Mouse (Mus musculus): ENCODE results near the gene Slc25a47.

Gene Slc25a47

DNA sequence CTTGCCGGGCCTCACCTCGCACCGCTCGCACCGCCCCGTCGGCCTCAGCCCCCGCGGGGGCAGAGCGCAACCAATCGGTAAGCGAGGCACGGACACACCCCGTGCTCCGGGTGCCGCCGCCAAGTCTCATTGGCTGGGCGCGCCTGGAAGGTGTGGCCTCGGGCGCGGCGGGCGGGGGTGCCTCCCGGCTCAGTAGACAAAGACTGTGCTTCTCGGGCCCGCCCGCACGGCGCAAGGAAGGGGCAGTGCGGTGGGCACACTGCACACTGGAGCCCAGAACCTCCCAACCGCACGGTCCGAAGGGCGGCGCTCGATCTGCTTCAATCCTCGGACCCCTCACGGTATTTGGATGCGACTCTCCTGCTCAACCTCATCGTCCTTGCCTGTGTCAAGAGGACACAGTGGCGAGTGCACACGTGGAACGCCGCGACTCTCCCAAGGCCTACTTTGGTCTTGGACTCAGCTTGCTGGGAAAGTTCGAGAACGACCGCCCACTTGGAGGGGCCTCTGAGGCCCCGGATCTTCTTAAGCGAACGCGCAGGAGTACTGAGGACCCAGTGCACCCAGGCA lies at the start of gene Slc25a47, which contains the start of gene Slc25a29:
TSS of gene Slc25a47 (plus strand) at position 207 of the 570 bp plus-strand sequence.
TSS of gene Slc25a29 (minus strand) at position 44 of the 570 bp plus-strand sequence.
- DNase-seq (ENCODE audit: low spot score in 2 of 2), result peak; percentile 87 to 90

GRCm38 (mm10) chr12:108787329-108787728 lies 48.5 kb upstream of the Slc25a47 start:
- no peak for DNase-seq (ENCODE audit: low spot score in 2 of 2)

DNA sequence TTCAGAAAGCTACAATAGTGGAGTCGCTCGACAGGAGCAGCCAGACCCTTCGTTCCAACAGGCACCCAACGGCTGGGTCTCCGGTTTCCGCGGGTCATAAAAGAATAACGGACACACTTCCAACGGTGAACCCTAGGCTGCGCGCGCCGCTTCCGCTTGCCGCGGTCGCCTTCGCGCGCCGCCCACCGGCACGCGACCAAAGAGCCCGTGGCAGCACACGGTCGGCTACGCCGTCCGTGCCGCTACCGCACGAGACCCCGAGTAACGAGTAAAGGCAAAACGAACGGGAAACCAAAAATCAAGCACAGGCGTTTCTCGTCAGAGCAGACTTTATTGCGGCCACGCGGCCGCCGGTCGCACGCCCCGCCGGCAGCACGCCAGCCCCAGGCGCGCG lies 43.7 kb upstream of the Slc25a47 start:
- peak; percentile 70 to 79 for DNase-seq (ENCODE audit: low spot score in 2 of 2)

DNA sequence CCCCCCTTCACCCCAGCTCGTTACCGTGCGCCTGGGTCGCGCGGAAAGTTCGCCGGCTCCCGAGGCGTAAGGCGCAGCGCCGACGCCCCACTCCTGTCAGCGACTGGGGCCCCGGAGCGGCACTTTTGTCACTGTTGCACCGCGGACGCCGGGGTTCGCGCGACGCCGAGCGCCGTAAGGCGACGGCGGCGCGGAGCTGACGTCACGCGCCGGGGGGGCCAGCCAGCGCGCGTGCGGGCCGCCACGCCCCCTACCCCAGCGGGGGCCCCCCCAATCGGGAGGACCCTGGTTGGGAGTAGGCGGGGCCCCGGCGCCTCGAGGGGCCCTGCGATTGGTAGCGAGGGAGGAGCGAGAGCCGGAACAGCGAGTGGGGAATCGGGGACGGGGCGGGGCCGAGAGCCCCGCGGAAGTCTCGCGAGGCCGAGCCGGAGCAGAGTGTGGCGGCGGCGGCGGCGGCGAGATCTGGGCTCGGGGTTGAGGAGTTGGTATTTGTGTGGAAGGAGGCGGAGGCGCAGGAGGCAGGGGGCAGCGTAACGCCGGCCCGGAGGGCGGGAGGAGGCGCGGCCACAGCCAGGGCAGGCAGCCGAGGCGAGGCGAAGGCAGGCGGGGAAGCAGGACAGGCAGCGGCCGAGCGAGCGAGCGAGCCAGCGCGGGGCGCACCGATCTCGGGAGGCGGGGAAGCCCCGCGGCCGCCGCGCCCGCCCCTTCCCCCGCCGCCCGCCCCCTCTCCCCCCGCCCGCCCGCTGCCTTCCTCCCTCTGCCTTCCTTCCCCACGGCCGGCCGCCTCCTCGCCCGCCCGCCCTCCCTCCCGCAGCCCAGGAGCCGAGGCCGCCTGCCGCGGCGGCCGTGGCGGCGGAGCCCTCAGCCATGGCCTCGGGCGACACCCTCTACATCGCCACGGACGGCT lies 43.0 kb upstream of the Slc25a47 start, which contains the start of gene Yy1:
TSS of gene Yy1 (plus strand) at position 428 of the 907 bp plus-strand sequence.
- peak; percentile 98 to 99 for DNase-seq (ENCODE audit: low spot score in 2 of 2)

GRCm38 (mm10) chr12:108793453-108793941 lies 42.3 kb upstream of the Slc25a47 start:
- peak; percentile 8 to 10 for DNase-seq (ENCODE audit: low spot score in 2 of 2)

DNA sequence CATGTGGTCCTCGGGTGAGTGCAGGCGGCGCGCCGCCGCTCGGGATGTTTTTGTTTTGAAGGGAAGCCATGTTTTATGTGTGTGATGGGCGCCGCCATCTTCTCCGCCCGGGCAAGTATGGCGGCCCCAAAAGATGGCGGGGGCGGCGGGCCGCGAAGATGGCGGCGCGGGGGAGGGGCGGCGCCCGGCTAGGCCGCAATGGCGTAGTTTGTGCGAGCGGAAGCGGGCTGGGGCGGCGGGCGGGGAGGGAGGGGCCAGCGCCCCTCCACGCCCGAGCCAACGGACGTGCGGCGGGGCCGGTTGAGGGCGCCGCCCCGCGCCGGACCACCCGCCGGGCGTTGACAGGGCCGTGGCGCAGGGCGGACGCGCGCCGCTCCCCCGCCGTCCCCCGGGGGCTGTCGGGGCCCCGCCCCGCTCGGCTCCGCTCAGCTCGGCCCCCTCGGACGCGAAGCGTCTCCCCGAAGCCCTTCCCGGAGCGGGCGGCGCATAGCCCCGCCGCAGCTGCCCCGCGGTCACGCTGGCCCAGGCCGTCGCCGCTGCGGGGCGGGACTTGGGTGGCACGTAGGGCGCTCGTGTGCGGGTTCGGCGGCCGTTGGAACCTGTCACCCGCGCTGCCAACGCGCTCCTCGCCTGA lies 41.7 kb upstream of the Slc25a47 start:
- peak; percentile 67 to 79 for DNase-seq (ENCODE audit: low spot score in 2 of 2)

DNA sequence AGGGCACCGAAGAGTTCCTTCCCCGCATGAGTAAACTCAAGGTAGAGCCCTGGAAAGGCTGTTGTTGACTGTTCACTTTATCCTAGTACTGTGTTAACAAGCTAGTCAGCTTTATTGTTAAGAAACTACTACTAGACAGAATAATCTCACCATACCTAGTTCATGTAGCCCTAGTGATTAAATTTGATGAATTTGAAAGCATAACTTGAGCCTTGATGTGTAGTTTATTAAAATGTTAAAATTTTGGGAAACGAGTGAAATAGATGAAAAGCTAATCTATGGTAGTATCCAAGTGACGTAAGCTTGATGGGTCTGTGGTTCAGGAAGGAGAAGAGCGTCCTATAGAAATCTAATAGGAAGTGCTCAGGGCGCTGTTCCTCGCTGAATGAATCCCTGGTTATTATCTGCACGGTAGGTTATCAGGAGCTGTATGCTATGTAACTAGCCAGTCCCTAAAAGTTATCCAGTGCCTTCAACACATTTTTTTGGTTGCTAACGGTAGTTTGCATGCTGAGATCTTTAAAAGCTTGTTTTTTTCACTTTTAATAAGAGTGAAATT lies 40.8 kb upstream of the Slc25a47 start:
- DNase-seq (ENCODE audit: low spot score in 2 of 2), result no peak

DNA sequence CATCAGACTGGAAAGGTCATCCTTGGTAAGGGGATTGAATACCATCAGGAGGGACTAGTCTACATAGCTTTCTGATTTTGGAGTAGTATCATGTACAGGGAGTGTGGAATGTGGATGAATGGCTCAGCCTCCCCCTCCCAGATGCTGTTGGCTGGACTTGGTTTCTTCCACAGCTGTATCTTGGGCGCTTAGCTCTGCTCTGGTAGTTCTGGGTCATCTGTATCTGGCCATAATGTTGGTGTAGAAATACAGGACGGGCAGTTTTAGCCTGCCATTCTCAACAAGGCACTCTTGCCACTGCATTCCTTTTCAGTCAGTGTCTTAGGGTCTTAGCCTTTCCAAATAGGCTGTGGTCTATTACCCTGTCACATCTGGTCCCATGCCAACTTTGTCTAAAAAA lies 34.2 kb upstream of the Slc25a47 start:
- DNase-seq (ENCODE audit: low spot score in 2 of 2), result no peak

DNA sequence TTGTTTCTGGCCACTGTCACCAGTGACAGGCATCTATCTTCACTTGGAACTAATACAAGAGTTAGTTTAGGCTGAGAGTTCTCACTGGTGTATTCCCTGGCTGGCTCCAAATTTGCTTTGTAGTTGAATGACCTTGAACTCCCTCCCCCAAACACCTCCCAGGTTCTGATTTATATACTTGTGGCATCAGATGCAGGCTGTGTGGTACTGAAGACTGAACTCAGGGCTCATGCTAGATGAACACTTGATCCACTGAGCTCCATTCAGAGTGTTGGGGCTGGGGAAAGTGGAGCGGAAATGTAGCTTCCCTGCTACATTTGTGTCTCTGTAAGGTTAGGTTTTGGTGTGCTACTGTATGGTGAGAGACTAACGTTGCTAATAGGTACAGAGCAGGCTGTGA lies 31.5 kb upstream of the Slc25a47 start:
- no peak for DNase-seq (ENCODE audit: low spot score in 2 of 2)

DNA sequence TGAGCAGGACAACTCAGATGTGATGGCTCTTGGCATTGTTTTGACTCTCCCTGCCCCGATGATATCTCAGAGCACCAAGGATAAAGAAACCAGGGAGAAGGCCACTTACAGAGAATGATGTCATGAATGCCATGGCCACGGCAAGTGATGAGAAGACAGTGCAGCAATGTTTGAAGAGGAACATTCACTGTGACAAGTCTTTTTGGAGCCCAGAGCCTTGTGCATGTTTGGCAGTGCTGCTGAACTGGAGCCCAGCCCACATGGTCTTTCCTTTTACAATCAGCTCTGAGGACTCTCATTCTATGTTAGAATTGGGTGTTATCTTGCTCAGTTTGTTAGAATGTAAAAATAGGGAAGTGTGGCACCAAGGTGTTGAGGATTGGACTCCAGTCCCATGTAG lies 27.4 kb upstream of the Slc25a47 start:
- DNase-seq (ENCODE audit: low spot score in 2 of 2), result no peak

- no peak for DNase-seq (ENCODE audit: low spot score in 2 of 2)
These were observed 26.1 kb upstream of the Slc25a47 start for GRCm38 (mm10) chr12:108809771-108810170.

DNA sequence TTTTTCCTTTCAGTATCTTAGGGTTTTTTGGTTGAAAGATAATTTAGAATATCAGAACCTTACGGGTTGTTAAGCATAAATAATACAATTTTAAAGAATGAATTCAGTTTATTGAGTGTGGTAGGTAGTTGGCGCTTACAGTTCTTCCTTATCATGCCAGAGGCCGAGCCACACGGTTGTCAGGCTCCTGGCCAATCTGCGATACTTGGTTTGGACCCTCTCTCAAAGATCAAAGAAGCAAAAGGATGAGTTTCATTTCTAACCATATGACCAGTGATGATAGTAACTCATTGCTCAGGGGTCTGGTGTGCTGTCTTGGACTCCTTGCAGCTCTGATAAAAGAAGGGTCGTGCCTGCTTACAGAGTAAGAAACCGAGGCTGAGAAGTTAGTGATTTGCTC lies 25.5 kb upstream of the Slc25a47 start:
- DNase-seq (ENCODE audit: low spot score in 2 of 2), result no peak

DNA sequence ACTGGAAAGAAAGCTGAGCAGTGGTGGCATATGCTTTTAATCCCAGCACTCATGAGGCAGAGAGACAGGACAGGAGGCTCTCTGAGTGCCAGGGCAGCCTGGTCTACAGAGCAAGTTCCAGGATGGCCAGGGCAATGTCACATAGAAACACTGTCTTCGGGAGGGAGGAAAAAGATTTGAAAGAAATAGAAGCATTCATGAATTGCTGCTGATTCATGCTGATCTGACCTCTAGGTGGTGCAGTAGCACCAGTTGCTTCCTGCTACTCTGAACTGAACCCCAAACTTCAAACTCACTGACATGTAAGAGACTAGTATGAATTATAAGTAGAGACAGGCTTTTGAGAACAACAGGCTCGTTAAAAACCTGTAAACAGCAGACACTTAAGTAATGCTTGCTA lies 24.7 kb upstream of the Slc25a47 start:
- peak in 1 of 2 experiments; percentile 17 for DNase-seq (ENCODE audit: low spot score in 2 of 2)

- DNase-seq (ENCODE audit: low spot score in 2 of 2), result no peak
These were observed 23.4 kb upstream of the Slc25a47 start for GRCm38 (mm10) chr12:108812463-108812862.

GRCm38 (mm10) chr12:108814470-108814869 lies 21.4 kb upstream of the Slc25a47 start:
- no peak for DNase-seq (ENCODE audit: low spot score in 2 of 2)

- no peak for DNase-seq (ENCODE audit: low spot score in 2 of 2)
These were observed 19.3 kb upstream of the Slc25a47 start for GRCm38 (mm10) chr12:108816569-108816968.

DNA sequence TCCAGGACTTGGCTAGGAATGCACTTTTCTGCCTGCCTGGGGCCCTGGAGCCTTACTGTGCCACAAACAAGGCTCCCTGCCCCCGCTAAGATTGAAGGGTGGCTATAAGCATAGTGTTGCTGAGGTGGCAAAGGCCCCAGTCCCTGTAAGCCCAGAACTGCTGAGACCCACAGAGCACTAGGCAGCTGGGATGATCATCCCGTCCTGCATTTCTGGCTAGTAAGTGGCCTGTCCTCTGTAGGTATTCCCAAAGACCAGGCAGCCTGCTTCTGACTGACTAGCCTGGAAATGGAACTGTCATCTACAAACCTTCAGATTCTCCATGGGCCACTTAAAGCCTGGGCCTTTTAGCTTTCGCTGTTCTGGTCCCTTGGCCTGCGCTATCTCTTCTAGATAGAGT lies 15.4 kb upstream of the Slc25a47 start:
- DNase-seq (ENCODE audit: low spot score in 2 of 2), result no peak

DNA sequence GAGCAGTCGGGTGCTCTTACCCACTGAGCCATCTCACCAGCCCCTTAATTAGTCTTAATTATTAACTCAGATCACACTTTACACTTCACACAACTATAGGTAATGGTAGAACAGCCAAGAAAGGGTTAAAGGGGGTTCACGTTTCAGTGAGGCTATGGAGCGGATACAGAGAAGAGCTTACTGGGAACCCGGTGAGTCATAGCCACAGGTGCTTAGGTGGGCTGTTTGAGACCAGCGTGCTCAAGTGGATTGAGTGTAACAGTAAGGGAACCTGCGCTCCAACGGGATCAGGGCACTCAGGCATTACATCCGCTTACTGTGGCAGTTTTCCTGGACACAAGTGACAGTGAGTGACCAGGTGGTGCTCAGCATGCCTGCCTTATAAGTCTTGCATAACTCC lies 12.8 kb upstream of the Slc25a47 start:
- DNase-seq (ENCODE audit: low spot score in 2 of 2), result no peak

- DNase-seq (ENCODE audit: low spot score in 2 of 2), result no peak
These were observed 11.5 kb upstream of the Slc25a47 start for GRCm38 (mm10) chr12:108824225-108824874.

DNA sequence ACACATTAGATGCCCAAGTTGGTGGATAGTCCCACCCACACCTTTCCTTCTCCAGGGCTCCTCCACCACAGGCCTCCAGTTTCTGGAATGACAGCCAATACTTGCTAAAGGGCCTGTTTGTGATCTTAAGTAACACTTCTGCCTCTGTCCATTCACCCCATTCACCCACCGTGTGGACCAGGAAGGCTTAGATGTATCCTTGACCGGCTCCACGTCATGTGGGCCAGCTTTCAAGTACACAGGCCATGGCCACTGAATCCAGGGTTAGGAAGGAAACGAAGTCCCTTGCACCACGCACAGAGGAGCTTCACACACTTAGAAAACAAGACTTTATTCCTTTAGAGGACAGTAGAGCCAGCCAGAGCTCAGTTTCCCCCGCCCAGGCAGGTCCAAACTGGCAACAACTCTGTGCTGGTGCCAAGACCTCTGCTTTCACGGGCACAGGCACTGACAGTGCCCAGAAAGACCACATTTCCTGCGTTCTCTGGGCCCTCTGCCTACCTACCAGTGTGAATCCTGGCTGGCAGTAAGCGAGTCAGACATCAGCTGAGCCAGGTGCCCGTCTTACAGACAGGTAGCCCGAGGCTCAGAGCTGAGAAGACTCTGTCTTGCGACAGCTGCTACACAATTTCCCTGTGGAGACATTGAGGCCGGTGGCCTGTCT lies 10.2 kb upstream of the Slc25a47 start:
- no peak for DNase-seq (ENCODE audit: low spot score in 2 of 2)

Data from natural killer cell, adult 2 months (primary cell).